Mouse (Mus musculus): ENCODE results near the gene Gstm6. TPM values are rescaled to one million over a fixed set of nuclear protein-coding genes. Genes with fewer than 3 reads are reported as not detected.
"Not testable (repeated sequence)": the region's sequence is repeated elsewhere in the genome, so short reads cannot be mapped to it uniquely, and the experiment has no call there.

The Gstm6 gene
- polyA plus RNA-seq (2015; fragmentation: Nextera tagmentation; extraction: Ambion mirVana): 11.7 and 12.2 TPM in 2 replicates

DNA sequence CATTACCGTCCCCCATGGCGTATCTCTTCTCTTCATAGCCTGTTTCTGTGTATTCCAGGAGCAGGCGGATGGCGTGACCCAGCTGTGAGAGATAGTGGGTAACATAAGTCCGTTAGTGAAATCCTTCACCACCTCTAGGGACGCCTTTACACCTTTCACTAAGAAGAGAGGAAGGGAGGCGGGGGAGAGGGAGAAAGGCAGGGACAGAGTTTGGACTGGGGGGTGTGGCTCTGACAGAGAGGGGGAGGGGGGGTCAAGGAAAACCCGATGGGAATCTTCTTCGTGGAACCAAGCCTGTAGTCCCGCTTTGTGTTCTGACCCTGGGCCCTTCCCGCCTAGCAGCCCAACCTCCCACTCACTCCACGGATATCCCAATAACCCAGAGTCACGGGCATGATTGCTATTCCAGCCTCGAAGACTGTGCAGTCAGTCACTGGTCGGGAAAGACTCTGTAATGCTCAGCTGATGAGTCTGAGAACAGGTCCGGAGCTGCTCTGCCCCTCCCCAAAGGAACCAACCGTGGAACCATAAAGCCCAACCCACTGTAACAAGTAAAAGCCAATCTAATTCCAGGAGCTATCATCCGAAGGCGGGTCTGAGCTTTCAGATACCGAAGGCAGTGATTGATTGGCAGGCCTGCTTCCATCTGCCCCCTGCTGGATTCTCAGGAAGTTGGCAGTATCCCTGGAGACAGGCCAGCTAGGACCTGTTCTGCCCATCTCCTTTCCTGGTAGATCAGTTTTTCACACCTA is at the start of gene Gstm6:
Gene Gstm6 (minus strand): TSS at position 511 of the 752 bp plus-strand sequence.
- Histone ChIP-seq H3K27me3 (ENCODE audit: control insufficient read depth, insufficient read depth, low read length) (0 out of 2 replicates have a peak, but pooled peaks cover 3% of the 10 kb centered on the region), H3K4me2 (ENCODE audit: low read depth, low read length) (peak within 1 kb of the TSS; percentile 65), H3K4me3 (ENCODE audit: low read length) (peak within 1 kb of the TSS; percentile 38), H3K4me1 (ENCODE audit: control insufficient read depth, insufficient read depth, low read length) (peaks cover 10% of the 10 kb centered on the region), H3K36me3 (ENCODE audit: control insufficient read depth, insufficient read depth) (no peaks in the 10 kb centered on the region), H3K27ac (ENCODE audit: low read length) (no peak within 1 kb of the TSS), H3K9me3 (replicated peaks; ENCODE audit: control insufficient read depth, low read length) (no peaks in the 10 kb centered on the region), H3K9ac (ENCODE audit: low read length) (peak within 1 kb of the TSS; percentile 57; the same call in 1 of the 2 replicates)
- WGBS: 14% methylated on average over 19 of the region's 20 CpGs
- peak; percentile 46; the same call in 1 of the 2 replicates for ATAC-seq (replicated peaks; ENCODE audit: extremely low read depth, insufficient read depth, low FRiP score)

DNA sequence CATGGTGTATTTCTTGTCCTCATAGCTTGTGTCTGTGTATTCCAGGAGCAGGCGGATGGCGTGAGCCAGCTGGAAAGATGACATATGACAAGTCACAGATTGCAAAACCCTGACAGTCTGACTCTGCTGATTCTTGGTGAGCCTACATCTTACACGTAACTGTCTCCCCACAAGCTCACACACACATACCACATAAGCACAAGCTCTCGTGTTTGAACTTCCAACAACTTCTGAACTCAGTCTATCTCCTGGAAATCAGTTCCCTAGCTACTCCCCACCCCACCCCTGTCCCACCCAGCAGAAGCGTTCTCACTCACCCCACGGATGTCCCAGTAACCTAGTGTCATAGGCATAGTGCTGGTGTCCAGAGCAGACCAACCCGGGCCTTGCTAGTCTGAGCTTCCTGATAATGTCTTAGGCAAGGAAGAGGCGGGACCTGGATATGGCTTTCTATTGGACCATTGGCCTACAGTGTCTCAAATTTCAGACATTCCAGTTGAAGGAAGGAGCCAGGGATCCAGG is 42.6 kb upstream of the Gstm6 start, which contains the start of gene Gstm2:
Gene Gstm2 (minus strand): TSS at position 413 of the 522 bp plus-strand sequence.
- H3K9ac ChIP-seq (ENCODE audit: low read length): no peak within 1 kb of the TSS
- H3K4me2 ChIP-seq (ENCODE audit: low read depth, low read length): peak within 1 kb of the TSS; percentile 52
- peak; percentile 89 for ATAC-seq (replicated peaks; ENCODE audit: extremely low read depth, insufficient read depth, low FRiP score)
- WGBS: 29% methylated on average over 8 of the region's 8 CpGs
- no peaks in the 10 kb centered on the region for H3K9me3 ChIP-seq (replicated peaks; ENCODE audit: control insufficient read depth, low read length)
- no peaks in the 10 kb centered on the region for H3K36me3 ChIP-seq (ENCODE audit: control insufficient read depth, insufficient read depth)
- H3K27me3 ChIP-seq (ENCODE audit: control insufficient read depth, insufficient read depth, low read length): no peaks in the 10 kb centered on the region
- H3K27ac ChIP-seq (ENCODE audit: low read length): peak within 1 kb of the TSS; percentile 58
- peak within 1 kb of the TSS; percentile 37 for H3K4me3 ChIP-seq (ENCODE audit: low read length)
- H3K4me1 ChIP-seq (ENCODE audit: control insufficient read depth, insufficient read depth, low read length): peaks cover 5% of the 10 kb centered on the region; the same call in 1 of the 2 replicates

DNA sequence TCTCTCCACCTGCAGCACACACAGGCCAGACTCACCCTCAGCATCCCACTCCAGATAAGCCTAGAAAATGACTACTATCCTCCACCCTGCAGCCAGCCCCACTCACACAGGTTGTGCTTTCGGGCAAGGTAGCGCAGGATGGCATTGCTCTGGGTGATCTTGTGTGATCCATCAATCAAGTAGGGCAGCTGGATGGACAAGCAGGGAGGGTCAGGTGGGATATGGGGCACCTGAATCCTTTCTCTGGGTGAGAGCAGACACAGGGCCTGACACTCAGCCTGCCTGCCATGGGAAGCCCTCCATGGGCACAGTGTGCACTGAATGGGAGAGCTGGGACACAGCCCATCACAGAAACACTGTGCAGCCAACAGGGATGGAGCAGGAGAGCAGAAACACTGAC is 41.6 kb upstream of the Gstm6 start:
- not testable (repeated sequence) for H3K4me3 ChIP-seq (ENCODE audit: low read length)
- H3K4me2 ChIP-seq (ENCODE audit: low read depth, low read length): peak overlapping the region; percentile 52; the same call in 1 of the 2 replicates
- WGBS: 97% methylated on average over 2 of the region's 2 CpGs

DNA sequence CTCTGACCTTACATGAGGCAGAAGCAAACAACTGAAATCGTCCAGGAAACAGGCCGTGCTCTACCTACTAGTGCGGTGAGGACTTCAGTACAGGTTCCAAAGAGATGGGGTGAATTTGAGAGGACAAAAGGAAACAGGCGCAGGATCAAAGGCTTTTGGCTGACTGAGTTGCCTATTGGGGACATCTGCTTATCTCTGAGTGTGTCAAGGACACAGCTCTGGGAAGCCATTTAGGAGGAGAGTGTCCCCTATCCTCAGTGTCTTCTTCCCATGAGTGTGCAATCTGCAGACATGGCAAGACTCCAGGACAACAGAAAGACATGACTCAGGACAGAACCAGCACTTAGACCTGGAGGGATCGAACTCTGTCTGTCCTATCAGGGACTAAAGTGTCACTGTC is 40.9 kb upstream of the Gstm6 start:
- no peak overlapping the region for H3K4me3 ChIP-seq (ENCODE audit: low read length)
- peaks cover 5% of the 10 kb centered on the region; the same call in 1 of the 2 replicates for H3K4me1 ChIP-seq (ENCODE audit: control insufficient read depth, insufficient read depth, low read length)
- H3K4me2 ChIP-seq (ENCODE audit: low read depth, low read length): no peak overlapping the region
- H3K9ac ChIP-seq (ENCODE audit: low read length): no peak overlapping the region
- H3K9me3 ChIP-seq (replicated peaks; ENCODE audit: control insufficient read depth, low read length): no peaks in the 10 kb centered on the region
- no peaks in the 10 kb centered on the region for H3K36me3 ChIP-seq (ENCODE audit: control insufficient read depth, insufficient read depth)
- ATAC-seq (replicated peaks; ENCODE audit: extremely low read depth, insufficient read depth, low FRiP score): no peak
- WGBS: 74% methylated on average over 5 of the region's 5 CpGs
- no peaks in the 10 kb centered on the region for H3K27me3 ChIP-seq (ENCODE audit: control insufficient read depth, insufficient read depth, low read length)
- no peak overlapping the region for H3K27ac ChIP-seq (ENCODE audit: low read length)

More for the DNA sequence above, 41.6 kb upstream of the Gstm6 start:
- not testable (repeated sequence) for ATAC-seq (replicated peaks; ENCODE audit: extremely low read depth, insufficient read depth, low FRiP score); H3K27ac ChIP-seq (ENCODE audit: low read length); H3K4me1 ChIP-seq (ENCODE audit: control insufficient read depth, insufficient read depth, low read length); H3K36me3 ChIP-seq (ENCODE audit: control insufficient read depth, insufficient read depth); H3K27me3 ChIP-seq (ENCODE audit: control insufficient read depth, insufficient read depth, low read length); H3K9ac ChIP-seq (ENCODE audit: low read length); H3K9me3 ChIP-seq (replicated peaks; ENCODE audit: control insufficient read depth, low read length)

DNA sequence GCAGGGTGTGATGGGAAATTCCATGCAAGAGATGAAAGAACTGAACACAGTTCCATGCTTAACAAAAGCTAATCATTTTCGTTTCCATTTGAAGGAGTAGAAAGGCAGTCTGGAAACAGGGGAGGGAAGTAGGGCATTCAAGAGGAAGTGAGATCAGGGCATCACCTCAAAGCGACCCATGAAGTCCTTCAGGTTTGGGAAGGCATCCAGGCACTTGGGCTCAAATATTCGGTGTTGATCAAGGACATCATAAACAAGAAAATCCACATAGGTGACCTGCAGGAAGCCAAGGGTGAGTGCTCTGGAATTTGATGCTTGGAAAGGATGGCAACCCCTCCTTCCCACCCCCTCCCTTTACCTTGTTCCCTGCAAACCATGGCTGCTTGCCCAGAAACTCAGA is 40.2 kb upstream of the Gstm6 start:
- Histone ChIP-seq H3K9ac (ENCODE audit: low read length) (no peak overlapping the region), H3K4me2 (ENCODE audit: low read depth, low read length) (no peak overlapping the region), H3K4me3 (ENCODE audit: low read length) (no peak overlapping the region), H3K27me3 (ENCODE audit: control insufficient read depth, insufficient read depth, low read length) (no peaks in the 10 kb centered on the region), H3K36me3 (ENCODE audit: control insufficient read depth, insufficient read depth) (no peaks in the 10 kb centered on the region), H3K9me3 (replicated peaks; ENCODE audit: control insufficient read depth, low read length) (no peaks in the 10 kb centered on the region), H3K4me1 (ENCODE audit: control insufficient read depth, insufficient read depth, low read length) (peaks cover 5% of the 10 kb centered on the region; the same call in 1 of the 2 replicates), H3K27ac (ENCODE audit: low read length) (no peak overlapping the region)
- no peak for ATAC-seq (replicated peaks; ENCODE audit: extremely low read depth, insufficient read depth, low FRiP score)
- 66% methylated on average over 3 of the region's 3 CpGs for WGBS

DNA sequence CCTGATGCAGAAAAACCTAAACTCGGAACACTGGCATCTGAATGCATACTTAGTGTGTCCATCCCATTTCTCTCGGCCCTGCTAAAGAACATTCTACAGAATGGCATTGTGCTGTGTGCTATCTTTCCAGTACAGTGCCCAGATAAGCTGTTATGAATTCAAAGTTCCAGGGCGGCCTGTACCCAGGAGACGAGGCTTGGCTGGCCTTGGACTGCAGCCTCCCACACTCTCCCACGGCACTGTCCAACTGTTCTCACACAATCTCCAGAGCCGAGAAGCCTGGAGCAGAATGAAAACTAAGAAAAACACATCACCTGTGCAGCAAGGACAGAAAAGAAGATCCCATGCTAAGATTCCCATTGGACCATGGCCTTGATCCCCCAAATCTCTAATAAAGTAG is 39.2 kb upstream of the Gstm6 start:
- no peak for ATAC-seq (replicated peaks; ENCODE audit: extremely low read depth, insufficient read depth, low FRiP score)
- 66% methylated on average over 6 of the region's 6 CpGs for WGBS
- Histone ChIP-seq H3K27me3 (ENCODE audit: control insufficient read depth, insufficient read depth, low read length) (no peaks in the 10 kb centered on the region), H3K27ac (ENCODE audit: low read length) (no peak overlapping the region), H3K9ac (ENCODE audit: low read length) (no peak overlapping the region), H3K4me3 (ENCODE audit: low read length) (no peak overlapping the region), H3K4me1 (ENCODE audit: control insufficient read depth, insufficient read depth, low read length) (peaks cover 5% of the 10 kb centered on the region; the same call in 1 of the 2 replicates), H3K4me2 (ENCODE audit: low read depth, low read length) (no peak overlapping the region), H3K36me3 (ENCODE audit: control insufficient read depth, insufficient read depth) (no peaks in the 10 kb centered on the region), H3K9me3 (replicated peaks; ENCODE audit: control insufficient read depth, low read length) (no peaks in the 10 kb centered on the region)

DNA sequence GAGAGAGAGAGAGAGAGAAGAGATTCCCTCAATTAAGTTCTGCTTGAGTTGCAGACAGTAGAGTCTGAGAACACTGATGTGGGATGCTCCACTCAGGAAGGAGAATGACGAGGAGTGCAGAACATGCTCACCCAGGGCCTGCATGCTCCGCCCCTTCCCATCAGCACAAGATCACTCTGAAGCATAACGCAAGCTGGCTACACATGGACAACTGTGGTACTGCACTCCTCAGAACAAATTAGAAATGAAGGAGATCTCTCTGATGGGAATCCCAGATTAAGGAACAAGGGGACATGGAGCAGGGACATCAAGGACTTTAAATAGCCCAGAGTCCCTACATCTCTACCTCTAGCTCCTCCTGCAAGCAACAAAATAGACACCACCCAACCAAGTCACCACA is 37.7 kb upstream of the Gstm6 start:
- WGBS: 72% methylated on average over 3 of the region's 3 CpGs
- peaks cover 5% of the 10 kb centered on the region; the same call in 1 of the 2 replicates for H3K4me1 ChIP-seq (ENCODE audit: control insufficient read depth, insufficient read depth, low read length)
- no peaks in the 10 kb centered on the region for H3K36me3 ChIP-seq (ENCODE audit: control insufficient read depth, insufficient read depth)
- H3K27ac ChIP-seq (ENCODE audit: low read length): no peak overlapping the region
- H3K9ac ChIP-seq (ENCODE audit: low read length): no peak overlapping the region
- no peak overlapping the region for H3K4me3 ChIP-seq (ENCODE audit: low read length)
- no peak overlapping the region for H3K4me2 ChIP-seq (ENCODE audit: low read depth, low read length)
- H3K27me3 ChIP-seq (ENCODE audit: control insufficient read depth, insufficient read depth, low read length): no peaks in the 10 kb centered on the region
- no peak for ATAC-seq (replicated peaks; ENCODE audit: extremely low read depth, insufficient read depth, low FRiP score)
- H3K9me3 ChIP-seq (replicated peaks; ENCODE audit: control insufficient read depth, low read length): no peaks in the 10 kb centered on the region

DNA sequence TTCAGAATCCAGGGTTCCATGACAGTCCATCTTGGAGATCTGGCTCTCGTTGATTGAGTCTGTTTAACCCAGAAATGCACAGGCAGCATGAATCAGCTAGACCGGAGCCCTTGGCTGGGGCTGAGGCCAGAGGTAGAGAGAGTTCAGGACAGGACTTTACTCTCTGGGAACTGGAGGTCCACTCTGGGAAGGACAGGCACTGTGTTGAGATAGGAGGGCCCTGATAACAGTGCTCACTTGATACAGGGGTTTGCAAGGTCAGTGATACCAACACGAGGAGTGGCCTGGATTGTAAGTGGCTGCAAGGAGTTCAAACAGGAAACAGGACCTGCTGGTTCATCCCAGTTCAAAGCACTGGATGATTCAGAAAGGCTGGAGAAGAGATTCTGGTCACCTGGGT is 34.1 kb upstream of the Gstm6 start:
- Histone ChIP-seq H3K4me2 (ENCODE audit: low read depth, low read length) (no peak overlapping the region), H3K36me3 (ENCODE audit: control insufficient read depth, insufficient read depth) (no peaks in the 10 kb centered on the region), H3K9ac (ENCODE audit: low read length) (no peak overlapping the region), H3K27ac (ENCODE audit: low read length) (no peak overlapping the region), H3K27me3 (ENCODE audit: control insufficient read depth, insufficient read depth, low read length) (no peaks in the 10 kb centered on the region), H3K4me3 (ENCODE audit: low read length) (no peak overlapping the region), H3K4me1 (ENCODE audit: control insufficient read depth, insufficient read depth, low read length) (peaks cover 2% of the 10 kb centered on the region; the same call in 1 of the 2 replicates), H3K9me3 (replicated peaks; ENCODE audit: control insufficient read depth, low read length) (no peaks in the 10 kb centered on the region)
- no peak for ATAC-seq (replicated peaks; ENCODE audit: extremely low read depth, insufficient read depth, low FRiP score)
- 51% methylated on average over 3 of the region's 3 CpGs for WGBS

DNA sequence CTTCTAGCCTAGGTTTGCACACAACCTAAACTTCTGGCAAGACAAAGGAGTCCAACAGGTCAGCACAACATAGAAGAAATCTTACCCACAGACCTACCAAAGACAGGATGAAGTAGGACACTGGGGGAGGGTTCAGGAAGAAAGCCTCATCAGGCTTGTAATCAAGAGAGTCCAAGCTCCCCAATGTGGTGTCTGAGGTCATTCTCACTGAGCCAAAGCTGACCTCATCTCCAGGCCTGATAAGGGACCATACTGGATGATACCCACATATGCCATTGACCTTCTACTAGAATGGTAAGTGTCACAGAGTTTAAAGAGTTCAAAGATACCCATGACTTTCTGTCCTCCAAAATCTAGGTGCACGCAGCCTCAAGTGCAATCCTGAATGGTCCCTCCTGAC is 30.7 kb upstream of the Gstm6 start:
- WGBS: 80% methylated on average over 1 of the region's 1 CpGs
- ATAC-seq (replicated peaks; ENCODE audit: extremely low read depth, insufficient read depth, low FRiP score): no peak
- no peak overlapping the region for H3K4me3 ChIP-seq (ENCODE audit: low read length)
- H3K4me1 ChIP-seq (ENCODE audit: control insufficient read depth, insufficient read depth, low read length): no peaks in the 10 kb centered on the region
- H3K27ac ChIP-seq (ENCODE audit: low read length): no peak overlapping the region
- no peaks in the 10 kb centered on the region for H3K36me3 ChIP-seq (ENCODE audit: control insufficient read depth, insufficient read depth)
- H3K9me3 ChIP-seq (replicated peaks; ENCODE audit: control insufficient read depth, low read length): no peaks in the 10 kb centered on the region
- H3K4me2 ChIP-seq (ENCODE audit: low read depth, low read length): no peak overlapping the region
- no peak overlapping the region for H3K9ac ChIP-seq (ENCODE audit: low read length)
- H3K27me3 ChIP-seq (ENCODE audit: control insufficient read depth, insufficient read depth, low read length): no peaks in the 10 kb centered on the region

Data from heart, embryonic 16.5 days (tissue).